Mouse (Mus musculus) hindbrain, embryonic 13.5 days (tissue): ENCODE data around the gene Mgam. TPM values are rescaled to one million over a fixed set of nuclear protein-coding genes. Genes with fewer than 3 reads are reported as not detected.
"Not testable (repeated sequence)": the region's sequence is repeated elsewhere in the genome, so short reads cannot be mapped to it uniquely, and the experiment has no call there.

Source experiments
- ATAC-seq: fragments of 200-750 bp; cut with Nextera tagmentation; 2 replicates; pipeline ENCODE4 v1.8.0; 2017; ENCODE audit warnings: moderate TSS enrichment; ENCODE audit not compliant: low FRiP score
- H3K27ac ChIP-seq: fragments of 300-500 bp; sonication (generic); 2 replicates; pipeline ENCODE4 v1.5.1; 2015; ENCODE audit warnings: inconsistent platforms, mild to moderate bottlenecking, moderate library complexity
- H3K27me3 ChIP-seq: fragments of 300-500 bp; sonication (generic); 2 replicates; pipeline ENCODE4 v1.6.1; 2015; ENCODE audit warnings: mild to moderate bottlenecking, inconsistent platforms
- H3K36me3 ChIP-seq: fragments of 300-500 bp; sonication (generic); 2 replicates; pipeline ENCODE4 v1.6.1; 2015; ENCODE audit warnings: mild to moderate bottlenecking, inconsistent platforms
- H3K4me1 ChIP-seq: fragments of 300-500 bp; sonication (generic); replicated peaks from 2 replicates; pipeline ENCODE4 v1.6.1; 2015; ENCODE audit warnings: inconsistent platforms
- H3K4me2 ChIP-seq: fragments of 300-500 bp; sonication (generic); 2 replicates; pipeline ENCODE4 v1.6.1; 2015; ENCODE audit warnings: inconsistent platforms, mild to moderate bottlenecking, moderate library complexity
- H3K4me3 ChIP-seq: fragments of 300-500 bp; sonication (generic); 2 replicates; pipeline ENCODE4 v1.5.1; 2015; ENCODE audit warnings: mild to moderate bottlenecking, inconsistent platforms
- H3K9ac ChIP-seq: fragments of 300-500 bp; sonication (generic); 2 replicates; pipeline ENCODE4 v1.6.1; 2015; ENCODE audit warnings: mild to moderate bottlenecking, inconsistent platforms
- H3K9me3 ChIP-seq: fragments of 300-500 bp; sonication (generic); 2 replicates; pipeline ENCODE4 v1.6.1; 2016; ENCODE audit warnings: inconsistent platforms
- WGBS: fragments of 180-500 bp; shearing (Covaris S2); methylation state at CpG from one replicate; pipeline ENCODE4 v1.1.7; 2015; 5-methylcytosine and 5-hydroxymethylcytosine counted together
- polyA plus RNA-seq: library from polyadenylated mRNA; unstranded; fragments of >200 nt; fragmentation: Nextera tagmentation; extraction: Ambion mirVana; gene quantifications from 2 replicates; pipeline ENCODE4 v1.2.1, GENCODE M21; 2015

The Mgam gene
- 0.05 TPM in 1 of 2 replicates, not detected in the other for polyA plus RNA-seq

DNA sequence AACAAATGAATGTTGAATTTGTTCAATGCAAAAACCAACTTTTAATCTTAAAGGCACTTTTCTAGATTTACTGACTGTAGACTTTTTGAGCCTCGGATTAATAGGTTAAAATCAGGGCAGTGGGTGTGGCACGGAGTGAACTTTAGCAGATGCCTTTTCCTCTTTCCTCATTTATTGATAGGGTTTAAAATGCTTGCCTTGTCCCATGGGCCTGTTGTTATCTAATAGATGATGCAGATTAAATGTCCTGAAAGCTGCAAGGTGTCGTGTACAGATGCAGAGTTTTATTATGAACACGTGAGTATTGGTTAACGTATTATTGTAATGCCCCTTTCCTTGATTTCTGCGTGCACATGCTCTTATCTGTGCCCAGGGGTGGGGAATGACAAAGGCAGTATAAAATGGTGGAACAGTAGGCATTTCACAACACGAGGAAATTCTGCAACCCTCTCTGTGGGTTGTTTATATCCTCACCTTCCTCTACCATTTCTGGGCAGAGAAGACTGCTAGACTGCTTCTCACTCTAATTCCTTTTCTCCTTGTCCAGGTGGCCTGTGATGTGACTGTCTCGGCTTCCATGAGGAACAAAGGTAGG lies at the start of gene Mgam:
TSS of gene Mgam (plus strand) at position 426 of the 595 bp plus-strand sequence.
- Histone ChIP-seq H3K4me3 (no peak within 1 kb of the TSS), H3K4me1 (no peaks in the 10 kb centered on the region), H3K27ac (no peak within 1 kb of the TSS), H3K36me3 (no peaks in the 10 kb centered on the region), H3K9ac (no peak within 1 kb of the TSS), H3K9me3 (no peaks in the 10 kb centered on the region), H3K27me3 (no peaks in the 10 kb centered on the region), H3K4me2 (no peak within 1 kb of the TSS)
- ATAC-seq = no peak
- 87% methylated on average over 8 of the region's 8 CpGs for WGBS

DNA sequence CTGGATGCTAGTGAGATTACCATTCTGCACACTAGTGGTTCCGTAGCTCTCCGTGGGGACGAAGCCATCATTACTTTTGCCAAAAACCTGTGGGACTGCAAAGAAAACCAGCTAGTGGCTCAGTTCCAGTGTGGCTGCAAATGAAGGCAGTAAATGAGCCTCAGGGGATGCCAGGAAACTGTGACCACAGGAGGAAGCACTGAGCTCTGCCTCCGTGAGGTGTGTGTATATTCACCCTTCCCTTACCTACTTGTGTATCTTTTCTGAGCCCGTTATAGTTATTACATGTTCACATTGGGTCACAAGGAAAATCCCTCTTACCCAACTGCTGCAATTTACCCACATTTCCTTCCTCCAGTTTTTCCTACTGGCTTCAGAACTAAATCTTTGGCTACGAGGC lies 44.3 kb upstream of the Mgam start:
- Histone ChIP-seq H3K9me3 (no peaks in the 10 kb centered on the region), H3K4me1 (no peaks in the 10 kb centered on the region), H3K27me3 (no peaks in the 10 kb centered on the region), H3K27ac (no peak overlapping the region), H3K36me3 (no peaks in the 10 kb centered on the region), H3K9ac (no peak overlapping the region), H3K4me2 (no peak overlapping the region), H3K4me3 (no peak overlapping the region)
- ATAC-seq = no peak
- WGBS = 87% methylated on average over 6 of the region's 6 CpGs

GRCm38 (mm10) chr6:40585645-40586044 lies 43.0 kb upstream of the Mgam start, which contains the start of gene Clec5a:
TSS of gene Clec5a (minus strand) at chr6:40585821.
- no peak within 1 kb of the TSS for H3K27ac ChIP-seq
- H3K4me3 ChIP-seq = no peak within 1 kb of the TSS
- H3K9ac ChIP-seq = no peak within 1 kb of the TSS
- no peak within 1 kb of the TSS for H3K4me2 ChIP-seq
- no peaks in the 10 kb centered on the region for H3K36me3 ChIP-seq
- H3K9me3 ChIP-seq = no peaks in the 10 kb centered on the region
- no peaks in the 10 kb centered on the region for H3K4me1 ChIP-seq
- no peaks in the 10 kb centered on the region for H3K27me3 ChIP-seq
- no peak for ATAC-seq
- WGBS = 82% methylated on average over 5 of the region's 5 CpGs

DNA sequence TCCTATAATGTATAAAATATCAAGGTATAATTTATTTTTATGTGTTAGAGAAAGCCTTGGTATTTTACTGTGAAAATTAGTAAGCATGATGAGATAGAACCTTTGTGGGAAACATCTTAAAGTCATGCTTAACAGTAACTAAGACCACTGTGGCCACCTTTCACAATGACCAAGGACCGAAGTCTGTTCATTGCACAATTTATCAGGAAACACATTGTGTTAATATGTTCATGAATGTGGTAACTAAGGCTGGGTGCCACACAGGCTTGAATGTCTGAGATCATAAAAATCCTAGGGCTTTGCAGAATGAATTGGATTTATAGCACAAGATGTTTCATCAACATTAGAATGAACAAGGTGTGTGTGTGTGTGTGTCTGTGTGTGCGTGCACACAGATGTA lies 40.3 kb upstream of the Mgam start:
- no peak overlapping the region for H3K4me3 ChIP-seq
- no peaks in the 10 kb centered on the region for H3K4me1 ChIP-seq
- no peak for ATAC-seq
- no peaks in the 10 kb centered on the region for H3K36me3 ChIP-seq
- H3K4me2 ChIP-seq = no peak overlapping the region
- H3K9ac ChIP-seq = no peak overlapping the region
- WGBS = 95% methylated on average over 2 of the region's 2 CpGs
- no peak overlapping the region for H3K27ac ChIP-seq
- no peaks in the 10 kb centered on the region for H3K27me3 ChIP-seq
- H3K9me3 ChIP-seq = no peaks in the 10 kb centered on the region

- 79% methylated on average over 3 of the region's 3 CpGs for WGBS
- no peak overlapping the region for H3K27ac ChIP-seq
- no peak overlapping the region for H3K4me2 ChIP-seq
- H3K9me3 ChIP-seq = no peaks in the 10 kb centered on the region
- no peaks in the 10 kb centered on the region for H3K4me1 ChIP-seq
- no peak for ATAC-seq
- no peak overlapping the region for H3K4me3 ChIP-seq
- H3K36me3 ChIP-seq = no peaks in the 10 kb centered on the region
- no peaks in the 10 kb centered on the region for H3K27me3 ChIP-seq
- no peak overlapping the region for H3K9ac ChIP-seq
Observed at GRCm38 (mm10) chr6:40594804-40595550, 33.7 kb upstream of the Mgam start.

- not testable (repeated sequence) for H3K9ac ChIP-seq, ATAC-seq, H3K9me3 ChIP-seq, H3K27ac ChIP-seq, H3K4me3 ChIP-seq, H3K27me3 ChIP-seq, H3K4me1 ChIP-seq, H3K4me2 ChIP-seq, H3K36me3 ChIP-seq
- WGBS = 25% methylated on average over 4 of the region's 4 CpGs
Observed at GRCm38 (mm10) chr6:40598546-40598945, 30.1 kb upstream of the Mgam start.

DNA sequence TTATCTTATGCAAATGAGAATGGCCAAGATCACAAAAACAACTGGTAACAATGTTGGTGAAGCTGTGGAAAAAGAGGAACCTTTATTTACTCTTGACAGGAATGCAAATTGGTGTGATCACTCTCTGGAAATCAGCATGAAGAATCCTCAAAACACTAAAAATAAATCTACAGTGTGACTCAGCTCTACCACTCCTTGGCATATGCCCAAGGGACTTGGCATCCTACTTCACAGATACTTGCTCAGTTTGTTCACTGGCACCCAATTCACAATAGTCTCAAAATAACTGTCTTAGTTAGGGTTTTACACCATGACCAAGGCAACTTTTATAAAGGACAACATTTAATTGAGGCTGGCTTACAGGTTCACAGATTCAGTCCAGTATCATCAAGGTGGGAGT lies 21.2 kb upstream of the Mgam start:
- H3K4me3 ChIP-seq = no peak overlapping the region
- no peaks in the 10 kb centered on the region for H3K9me3 ChIP-seq
- no peak for ATAC-seq
- H3K27me3 ChIP-seq = no peaks in the 10 kb centered on the region
- no peaks in the 10 kb centered on the region for H3K4me1 ChIP-seq
- H3K36me3 ChIP-seq = no peaks in the 10 kb centered on the region
- no peak overlapping the region for H3K4me2 ChIP-seq
- H3K27ac ChIP-seq = no peak overlapping the region
- no peak overlapping the region for H3K9ac ChIP-seq

- Histone ChIP-seq H3K4me1 (no peaks in the 10 kb centered on the region), H3K9me3 (no peaks in the 10 kb centered on the region), H3K36me3 (no peaks in the 10 kb centered on the region), H3K4me3 (no peak overlapping the region), H3K9ac (no peak overlapping the region), H3K27me3 (no peaks in the 10 kb centered on the region), H3K4me2 (no peak overlapping the region), H3K27ac (no peak overlapping the region)
- WGBS = 76% methylated on average over 8 of the region's 8 CpGs
- no peak for ATAC-seq
Observed at GRCm38 (mm10) chr6:40610244-40610643, 18.4 kb upstream of the Mgam start.

DNA sequence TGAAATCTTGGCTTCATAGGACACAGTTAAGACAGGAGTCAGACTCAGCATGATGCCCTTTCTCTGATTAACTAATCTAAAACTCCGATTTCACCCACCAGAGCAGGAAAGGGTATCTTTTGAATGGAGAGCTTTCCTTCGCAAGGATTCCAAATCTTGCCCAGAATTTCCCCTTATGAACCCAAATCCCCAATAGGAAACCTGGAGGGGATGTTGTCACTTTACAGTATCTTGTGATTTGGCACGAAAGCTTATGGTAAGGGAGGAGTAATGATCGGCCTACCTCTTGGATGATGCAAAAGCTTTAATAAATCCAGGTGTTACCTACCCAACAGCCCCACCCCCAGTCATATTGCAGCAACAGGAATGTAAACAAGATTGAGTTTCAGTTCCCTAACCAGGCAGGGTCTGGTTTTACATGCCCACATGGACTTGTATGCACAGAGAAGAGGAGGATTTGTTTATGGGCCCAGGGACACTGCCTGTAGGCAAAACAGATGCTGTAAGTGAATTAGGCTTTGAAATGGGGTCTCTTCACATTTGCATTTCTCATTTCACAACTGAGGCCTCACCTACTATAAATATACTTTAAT lies 15.3 kb upstream of the Mgam start, which contains the start of gene Tas2r138:
TSS of gene Tas2r138 (minus strand) at position 51 of the 593 bp plus-strand sequence.
- ATAC-seq = no peak
- 91% methylated on average over 4 of the region's 4 CpGs for WGBS

DNA sequence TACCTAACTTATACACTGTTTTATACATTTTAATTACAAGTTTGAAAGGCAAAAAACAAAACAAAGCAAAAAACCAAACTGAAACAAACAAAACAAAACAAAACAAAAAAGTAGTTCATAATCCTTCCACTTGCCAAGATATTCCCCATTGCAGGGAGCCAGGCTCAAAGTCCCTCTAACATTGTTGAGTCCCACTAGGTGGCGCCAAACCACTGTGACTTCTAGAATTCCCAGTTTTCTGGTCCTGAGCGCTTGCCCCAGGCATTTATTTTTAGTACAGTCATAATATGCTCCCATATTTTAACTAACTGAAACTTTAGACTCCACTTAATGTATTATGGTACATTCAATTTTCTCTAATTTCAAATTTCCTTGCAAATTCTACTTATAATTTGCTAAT lies 10.7 kb upstream of the Mgam start:
- H3K36me3 ChIP-seq = no peaks in the 10 kb centered on the region
- H3K4me1 ChIP-seq = no peaks in the 10 kb centered on the region
- no peak overlapping the region for H3K9ac ChIP-seq
- H3K4me2 ChIP-seq = no peak overlapping the region
- 0 out of 2 replicates have a peak, but pooled peaks have one; percentile 54 for ATAC-seq
- WGBS = 16% methylated on average over 2 of the region's 2 CpGs
- H3K4me3 ChIP-seq = no peak overlapping the region
- no peaks in the 10 kb centered on the region for H3K9me3 ChIP-seq
- H3K27me3 ChIP-seq = no peaks in the 10 kb centered on the region
- H3K27ac ChIP-seq = no peak overlapping the region

More for the DNA sequence above, 15.3 kb upstream of the Mgam start, which contains the start of gene Tas2r138:
- H3K9ac ChIP-seq = no peak within 1 kb of the TSS
- no peak within 1 kb of the TSS for H3K4me3 ChIP-seq
- H3K9me3 ChIP-seq = no peaks in the 10 kb centered on the region
- H3K4me1 ChIP-seq = no peaks in the 10 kb centered on the region
- no peaks in the 10 kb centered on the region for H3K27me3 ChIP-seq
- no peak within 1 kb of the TSS for H3K4me2 ChIP-seq
- H3K27ac ChIP-seq = no peak within 1 kb of the TSS
- no peaks in the 10 kb centered on the region for H3K36me3 ChIP-seq

DNA sequence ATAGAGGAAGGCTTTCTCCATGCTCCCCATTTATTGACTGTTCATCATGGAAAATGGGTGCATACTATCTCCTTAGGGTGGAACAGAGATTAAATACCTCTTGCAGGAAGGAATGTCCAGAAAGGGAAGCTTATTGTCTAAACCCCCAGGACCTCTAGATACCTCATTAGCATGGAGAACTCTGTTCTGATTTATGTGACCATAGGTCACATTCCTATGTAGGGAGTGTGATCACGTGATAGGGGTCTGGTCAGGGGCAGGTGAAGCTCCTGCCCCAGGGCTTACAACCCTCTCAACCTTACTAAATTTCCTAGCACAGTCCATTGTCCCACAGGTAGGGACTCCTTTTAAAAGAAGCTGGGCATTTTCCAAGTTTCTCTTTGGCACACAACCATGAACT lies 2.5 kb upstream of the Mgam start:
- H3K36me3 ChIP-seq = no peaks in the 10 kb centered on the region
- WGBS = 70% methylated on average over 1 of the region's 1 CpGs
- H3K4me2 ChIP-seq = no peak overlapping the region
- H3K9me3 ChIP-seq = no peaks in the 10 kb centered on the region
- no peak overlapping the region for H3K27ac ChIP-seq
- no peak for ATAC-seq
- H3K4me1 ChIP-seq = no peaks in the 10 kb centered on the region
- H3K9ac ChIP-seq = no peak overlapping the region
- H3K4me3 ChIP-seq = no peak overlapping the region
- no peaks in the 10 kb centered on the region for H3K27me3 ChIP-seq

DNA sequence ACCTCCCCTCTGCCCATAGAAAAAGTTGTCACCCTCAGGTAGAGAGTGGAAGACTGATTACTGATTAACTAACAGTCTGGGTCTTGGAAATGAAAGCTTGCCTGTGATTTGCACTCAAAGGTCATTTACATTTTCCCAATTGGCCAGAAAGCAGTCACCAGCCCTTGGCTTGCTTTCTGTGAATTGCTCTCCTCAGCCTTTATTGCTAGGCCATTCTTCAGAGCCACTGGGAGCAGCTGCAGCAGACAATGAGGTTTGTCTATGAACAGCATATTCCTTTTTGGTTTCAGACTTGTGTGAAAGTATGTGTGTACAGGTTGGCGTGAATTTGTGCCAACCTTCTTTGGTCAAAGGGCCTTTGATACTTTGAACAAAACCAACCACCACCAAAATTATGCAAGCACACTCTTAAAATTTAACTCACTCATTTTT lies 6.0 kb downstream of the Mgam start:
- Histone ChIP-seq H3K4me3 (no peak overlapping the region), H3K4me2 (no peak overlapping the region), H3K27me3 (no peaks in the 10 kb centered on the region), H3K4me1 (0 out of 2 replicates have a peak, but pooled peaks cover 4% of the 10 kb centered on the region), H3K36me3 (no peaks in the 10 kb centered on the region), H3K9ac (no peak overlapping the region), H3K27ac (no peak overlapping the region), H3K9me3 (no peaks in the 10 kb centered on the region)
- WGBS = 33% methylated on average over 1 of the region's 1 CpGs
- no peak for ATAC-seq
